Mouse (Mus musculus) CD4-positive, CD25-positive, alpha-beta regulatory T cell, adult 4 months (primary cell): ENCODE measurements around the gene Ntf5. TPM values are rescaled to one million over a fixed set of nuclear protein-coding genes. Genes with fewer than 3 reads are reported as not detected.
A peak's percentile ranks its signal among the peaks of the same experiment; 100 is the strongest.

Source experiments
- ATAC-seq: one replicate; pipeline ENCODE4 v1.8.0; 2017
- polyA plus RNA-seq, 2 experiments: library from polyadenylated mRNA; unstranded; fragments of 100-300 nt; shearing (Covaris generic); gene quantifications; one replicate each; pipeline ENCODE4 v1.2.1; 2017

The Ntf5 gene
- polyA plus RNA-seq, 2 experiments from 2014 or later = not detected

GRCm38 (mm10) chr7:45435038-45435437 is 21.5 kb downstream of the Ntf5 start:
- no peak for ATAC-seq

GRCm38 (mm10) chr7:45436444-45436843 is 22.9 kb downstream of the Ntf5 start:
- ATAC-seq = no peak

- ATAC-seq = no peak
Observed at GRCm38 (mm10) chr7:45437046-45437445, 23.6 kb downstream of the Ntf5 start.

- no peak for ATAC-seq
Observed at GRCm38 (mm10) chr7:45437521-45438276, 24.2 kb downstream of the Ntf5 start, which contains the start of gene Ruvbl2. Ruvbl2 (minus strand) TSS chr7:45438096.

- ATAC-seq = no peak
Observed at GRCm38 (mm10) chr7:45443526-45444420, 30.3 kb downstream of the Ntf5 start.

- no peak for ATAC-seq
Observed at GRCm38 (mm10) chr7:45446589-45446988, 33.1 kb downstream of the Ntf5 start.

GRCm38 (mm10) chr7:45447325-45447990 is 34.0 kb downstream of the Ntf5 start:
- peak; percentile 21 for ATAC-seq

GRCm38 (mm10) chr7:45449974-45450373 is 36.5 kb downstream of the Ntf5 start:
- no peak for ATAC-seq

GRCm38 (mm10) chr7:45451344-45451982 is 38.0 kb downstream of the Ntf5 start:
- ATAC-seq = peak; percentile 93

GRCm38 (mm10) chr7:45454971-45455370 is 41.5 kb downstream of the Ntf5 start:
- ATAC-seq = no peak

GRCm38 (mm10) chr7:45455932-45456696 is 42.6 kb downstream of the Ntf5 start:
- ATAC-seq = no peak

GRCm38 (mm10) chr7:45456721-45457203 is 43.3 kb downstream of the Ntf5 start:
- no peak for ATAC-seq

- no peak for ATAC-seq
Observed at GRCm38 (mm10) chr7:45457204-45458060, 43.9 kb downstream of the Ntf5 start.

GRCm38 (mm10) chr7:45458748-45459563 is 45.5 kb downstream of the Ntf5 start:
- ATAC-seq = peak; percentile 37

GRCm38 (mm10) chr7:45459564-45460140 is 46.2 kb downstream of the Ntf5 start, which contains the start of gene Ftl1:
Ftl1 (minus strand) TSS chr7:45459884.
- peak; percentile 90 for ATAC-seq

- no peak for ATAC-seq
Observed at GRCm38 (mm10) chr7:45460377-45460776, 46.9 kb downstream of the Ntf5 start.

- no peak for ATAC-seq
Observed at GRCm38 (mm10) chr7:45460860-45461314, 47.4 kb downstream of the Ntf5 start.

GRCm38 (mm10) chr7:45461326-45461725 is 47.8 kb downstream of the Ntf5 start:
- ATAC-seq = no peak

GRCm38 (mm10) chr7:45461781-45462180 is 48.3 kb downstream of the Ntf5 start:
- ATAC-seq = no peak
